Mouse (Mus musculus) C2C12 (cell line): ENCODE results near the gene Etl4. TPM values are rescaled to one million over a fixed set of nuclear protein-coding genes. Genes with fewer than 3 reads are reported as not detected.
"Not testable (repeated sequence)": the region's sequence is repeated elsewhere in the genome, so short reads cannot be mapped to it uniquely, and the experiment has no call there.

Experiments used
- H3K27me3 ChIP-seq: one replicate; pipeline ENCODE4 v1.6.1; 2011; ENCODE audit not compliant: control insufficient read depth, insufficient read depth, insufficient read length
- H3K36me3 ChIP-seq: one replicate; pipeline ENCODE4 v1.6.1; 2011; ENCODE audit not compliant: control insufficient read depth, insufficient read depth
- H3K4me3 ChIP-seq: one replicate; pipeline ENCODE4 v1.5.1; 2011; ENCODE audit warnings: mild to moderate bottlenecking, control low read depth; ENCODE audit not compliant: poor library complexity, insufficient read depth, severe bottlenecking
- H3K79me2 ChIP-seq: one replicate; pipeline ENCODE4 v1.6.1; 2011; ENCODE audit not compliant: control insufficient read depth, insufficient read depth
- H3K79me3 ChIP-seq: one replicate; pipeline ENCODE4 v1.6.1; 2011; ENCODE audit warnings: low read depth, control low read depth
- H3ac ChIP-seq: one replicate; pipeline ENCODE3; 2011; ENCODE audit warnings: low read depth; ENCODE audit not compliant: control insufficient read depth, insufficient read length
- CEBPB ChIP-seq: IDR thresholded peaks from one replicate; pipeline ENCODE4 v1.6.1; 2011; ENCODE audit warnings: low read depth, mild to moderate bottlenecking, control low read depth, moderate library complexity
- CTCF ChIP-seq: IDR thresholded peaks from one replicate; pipeline ENCODE4 v1.5.1; 2011; ENCODE audit not compliant: control insufficient read depth, insufficient read depth, insufficient read length
- FOSL1 ChIP-seq: IDR thresholded peaks from one replicate; pipeline ENCODE4 v1.8.0; 2011; ENCODE audit warnings: mild to moderate bottlenecking, low read length; ENCODE audit not compliant: poor library complexity, insufficient read depth, severe bottlenecking
- MAX ChIP-seq: IDR thresholded peaks from one replicate; pipeline ENCODE4 v1.6.1; 2011; ENCODE audit warnings: mild to moderate bottlenecking, control low read depth
- MYOD1 ChIP-seq: IDR thresholded peaks from one replicate; pipeline ENCODE4 v1.6.1; 2011; ENCODE audit warnings: low read depth; ENCODE audit not compliant: control insufficient read depth, insufficient read length
- MYOG ChIP-seq: IDR thresholded peaks from one replicate; pipeline ENCODE4 v1.6.1; 2011; ENCODE audit not compliant: control insufficient read depth, insufficient read length; ENCODE audit errors: extremely low read depth
- USF1 ChIP-seq: IDR thresholded peaks from one replicate; pipeline ENCODE4 v1.6.1; 2011; ENCODE audit warnings: low read depth, mild to moderate bottlenecking, control low read depth, moderate library complexity
- polyA plus RNA-seq: library from polyadenylated mRNA; unstranded; fragments of >200 nt; fragmentation: generic; extraction: Trizol; gene quantifications from one replicate; pipeline ENCODE4 v1.2.1, GENCODE M21; 2012; ENCODE audit warnings: missing spikeins

Etl4 gene
- polyA plus RNA-seq, 1 experiment: 3.9 TPM

- TF ChIP-seq CTCF (no peak), MYOG (no peak), USF1 (no peak), FOSL1 (no peak), CEBPB (no peak), MYOD1 (no peak), MAX (no peak)
- H3K4me3 ChIP-seq: no peak overlapping the region
These were observed 429.6 kb downstream of the Etl4 start for GRCm38 (mm10) chr2:20339016-20339734.

GRCm38 (mm10) chr2:20339919-20340318 is 430.3 kb downstream of the Etl4 start:
- H3K4me3 ChIP-seq: no peak overlapping the region
- H3K79me3 ChIP-seq: no peaks in the 10 kb centered on the region
- H3K36me3 ChIP-seq: no peaks in the 10 kb centered on the region
- TF ChIP-seq USF1: no peak
- no peak for TF ChIP-seq MYOG
- TF ChIP-seq MAX: no peak
- TF ChIP-seq FOSL1: no peak
- TF ChIP-seq CEBPB: no peak
- TF ChIP-seq CTCF: no peak
- TF ChIP-seq MYOD1: no peak
- no peak overlapping the region for H3ac ChIP-seq
- H3K79me2 ChIP-seq: no peaks in the 10 kb centered on the region
- no peaks in the 10 kb centered on the region for H3K27me3 ChIP-seq

More at GRCm38 (mm10) chr2:20339016-20339734, 429.6 kb downstream of the Etl4 start:
- Histone ChIP-seq H3ac (no peak overlapping the region), H3K79me2 (no peaks in the 10 kb centered on the region), H3K36me3 (no peaks in the 10 kb centered on the region), H3K79me3 (no peaks in the 10 kb centered on the region), H3K27me3 (no peaks in the 10 kb centered on the region)

GRCm38 (mm10) chr2:20346873-20347272 is 437.3 kb downstream of the Etl4 start:
- H3K4me3 ChIP-seq: no peak overlapping the region
- TF ChIP-seq CEBPB (no peak), MYOD1 (no peak), USF1 (no peak), MYOG (no peak), CTCF (no peak), MAX (no peak), FOSL1 (no peak)
- no peaks in the 10 kb centered on the region for H3K27me3 ChIP-seq

GRCm38 (mm10) chr2:20349268-20349667 is 439.7 kb downstream of the Etl4 start:
- Histone ChIP-seq H3K36me3 (no peaks in the 10 kb centered on the region), H3K4me3 (no peak overlapping the region), H3K27me3 (no peaks in the 10 kb centered on the region), H3K79me2 (no peaks in the 10 kb centered on the region), H3ac (no peak overlapping the region), H3K79me3 (no peaks in the 10 kb centered on the region)
- TF ChIP-seq FOSL1 (no peak), USF1 (no peak), CEBPB (no peak), MYOD1 (no peak), MAX (no peak), CTCF (no peak), MYOG (no peak)

More at GRCm38 (mm10) chr2:20346873-20347272, 437.3 kb downstream of the Etl4 start:
- Histone ChIP-seq H3K79me3 (no peaks in the 10 kb centered on the region), H3ac (no peak overlapping the region), H3K36me3 (no peaks in the 10 kb centered on the region), H3K79me2 (no peaks in the 10 kb centered on the region)

- TF ChIP-seq MAX (no peak), FOSL1 (no peak), MYOG (no peak), USF1 (no peak), CEBPB (no peak), CTCF (no peak), MYOD1 (no peak)
- H3ac ChIP-seq: no peak overlapping the region
These were observed 443.2 kb downstream of the Etl4 start for GRCm38 (mm10) chr2:20352796-20353195.

GRCm38 (mm10) chr2:20377026-20377425 is 467.4 kb downstream of the Etl4 start:
- Histone ChIP-seq H3K4me3 (no peak overlapping the region), H3K36me3 (no peaks in the 10 kb centered on the region), H3K79me3 (no peaks in the 10 kb centered on the region), H3K27me3 (no peaks in the 10 kb centered on the region), H3K79me2 (no peaks in the 10 kb centered on the region), H3ac (no peak overlapping the region)
- TF ChIP-seq FOSL1: no peak
- TF ChIP-seq CEBPB: no peak
- no peak for TF ChIP-seq USF1
- no peak for TF ChIP-seq CTCF
- no peak for TF ChIP-seq MAX
- TF ChIP-seq MYOD1: no peak
- no peak for TF ChIP-seq MYOG

More at GRCm38 (mm10) chr2:20352796-20353195, 443.2 kb downstream of the Etl4 start:
- Histone ChIP-seq H3K79me2 (no peaks in the 10 kb centered on the region), H3K27me3 (no peaks in the 10 kb centered on the region), H3K79me3 (no peaks in the 10 kb centered on the region), H3K36me3 (no peaks in the 10 kb centered on the region), H3K4me3 (no peak overlapping the region)

GRCm38 (mm10) chr2:20380874-20381273 is 471.3 kb downstream of the Etl4 start:
- not testable (repeated sequence) for H3ac ChIP-seq, H3K4me3 ChIP-seq, H3K27me3 ChIP-seq, H3K79me3 ChIP-seq, H3K36me3 ChIP-seq, H3K79me2 ChIP-seq
